Mouse (Mus musculus) MEL (cell line): ENCODE data around the gene Ctnnbl1.

ENCODE experiments used
- CTCF ChIP-seq, 3 experiments: IDR thresholded peaks in 2 of 3; conservative IDR thresholded peaks in 1 of 3; 2 replicates each; pipeline ENCODE4 v1.5.1; 2011 to 2012; ENCODE audit warnings: low read length in 3 of 3, low read depth in 2 of 3, mild to moderate bottlenecking in 2 of 3, improper control_type of control experiment in 1 of 3, inconsistent platforms in 1 of 3, mixed read lengths in 1 of 3, moderate library complexity in 1 of 3; ENCODE audit not compliant: control insufficient read depth in 1 of 3, insufficient read depth in 1 of 3, poor library complexity in 1 of 3, severe bottlenecking in 1 of 3
- EP300 ChIP-seq, 2 experiments: IDR thresholded peaks; 2 replicates each; pipeline ENCODE4 v1.6.1; 2011; ENCODE audit warnings: improper control_type of control experiment in 2 of 2, low read length in 2 of 2, low read depth in 1 of 2, mild to moderate bottlenecking in 1 of 2
- POLR2A ChIP-seq, 2 experiments: IDR thresholded peaks; 2 replicates each; pipeline ENCODE4 v1.6.1; 2011 to 2012; ENCODE audit warnings: low read length in 2 of 2, mild to moderate bottlenecking in 2 of 2, control low read depth in 1 of 2, improper control_type of control experiment in 1 of 2, low read depth in 1 of 2, moderate library complexity in 1 of 2; ENCODE audit not compliant: control insufficient read depth in 1 of 2, insufficient read depth in 1 of 2, poor library complexity in 1 of 2
- TAL1 ChIP-seq: IDR thresholded peaks from 2 replicates; pipeline ENCODE4 v1.6.1; 2012; ENCODE audit warnings: mild to moderate bottlenecking, inconsistent platforms, low read length, moderate library complexity, mixed read lengths
- ZNF384 ChIP-seq: IDR thresholded peaks from 2 replicates; pipeline ENCODE4 v1.6.1; 2012; ENCODE audit warnings: low read depth, mild to moderate bottlenecking, inconsistent platforms, low read length, improper control_type of control experiment

GRCm38 (mm10) chr2:157823456-157823855 lies 86.3 kb downstream of the Ctnnbl1 start:
- TF ChIP-seq EP300 (IDR thresholded peaks at IDR 0.05; ENCODE audit: low read depth in 1 of 2, low read length in 2 of 2) (no peak), CTCF (IDR thresholded peaks at IDR 0.05 in 2 of 3, conservative IDR thresholded peaks at IDR 0.05 in 1 of 3; ENCODE audit: control insufficient read depth in 1 of 3, insufficient read depth in 1 of 3, low read depth in 2 of 3, low read length in 3 of 3, poor library complexity in 1 of 3, severe bottlenecking in 1 of 3) (no peak), POLR2A (IDR thresholded peaks at IDR 0.05; ENCODE audit: control insufficient read depth in 1 of 2, insufficient read depth in 1 of 2, low read depth in 1 of 2, low read length in 2 of 2, poor library complexity in 1 of 2) (no peak), ZNF384 (no peak), TAL1 (no peak)
